Mouse (Mus musculus) thymus, postnatal 4 days (tissue): ENCODE data around the gene Tex264.
A peak's percentile ranks its signal among the peaks of the same experiment; 100 is the strongest.
"Not testable (repeated sequence)": the region's sequence is repeated elsewhere in the genome, so short reads cannot be mapped to it uniquely, and the experiment has no call there.

Source experiments
- DNase-seq: peaks from one replicate; pipeline ENCODE4 v3.0.0; 2021

Tex264 gene

DNA sequence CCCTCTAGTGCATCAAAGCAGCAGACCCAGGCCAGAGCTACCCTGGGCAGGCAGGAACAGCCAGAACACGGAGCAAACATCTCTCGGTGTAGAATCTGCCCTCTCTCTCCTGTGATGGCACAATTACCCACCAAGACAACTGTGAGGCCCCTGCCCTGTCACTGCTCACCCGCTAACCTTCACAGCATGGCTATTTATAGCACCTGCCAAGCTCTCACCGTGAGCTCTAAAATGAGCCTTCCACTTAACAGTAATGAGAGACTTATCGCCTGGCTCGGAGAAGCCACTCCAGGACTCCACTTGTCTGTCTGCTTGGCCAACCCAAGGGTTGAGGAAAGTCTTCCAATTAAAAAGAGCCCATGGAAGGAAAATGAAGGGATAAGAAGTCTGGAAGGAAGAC lies 22.5 kb downstream of the Tex264 start:
- no peak for DNase-seq

DNA sequence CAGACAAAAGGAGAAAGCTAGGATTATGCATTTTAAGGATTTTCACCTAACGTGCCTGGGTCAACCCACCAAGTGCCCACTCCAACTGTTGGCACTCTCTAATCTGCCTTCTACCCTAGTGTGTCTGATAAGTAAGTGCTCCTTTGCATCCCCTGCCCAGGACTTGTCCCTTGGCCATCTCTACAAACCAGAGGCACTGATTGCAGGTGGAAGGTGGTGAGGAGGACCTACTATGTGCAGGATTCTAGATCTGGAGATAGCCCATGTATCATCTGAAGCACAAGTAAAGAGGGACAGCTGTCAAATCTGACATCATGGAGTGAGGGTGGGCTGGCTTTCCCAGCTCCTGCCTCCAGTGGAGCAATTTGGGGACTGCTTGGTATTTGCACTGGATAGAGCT lies 25.8 kb downstream of the Tex264 start:
- DNase-seq: no peak

DNA sequence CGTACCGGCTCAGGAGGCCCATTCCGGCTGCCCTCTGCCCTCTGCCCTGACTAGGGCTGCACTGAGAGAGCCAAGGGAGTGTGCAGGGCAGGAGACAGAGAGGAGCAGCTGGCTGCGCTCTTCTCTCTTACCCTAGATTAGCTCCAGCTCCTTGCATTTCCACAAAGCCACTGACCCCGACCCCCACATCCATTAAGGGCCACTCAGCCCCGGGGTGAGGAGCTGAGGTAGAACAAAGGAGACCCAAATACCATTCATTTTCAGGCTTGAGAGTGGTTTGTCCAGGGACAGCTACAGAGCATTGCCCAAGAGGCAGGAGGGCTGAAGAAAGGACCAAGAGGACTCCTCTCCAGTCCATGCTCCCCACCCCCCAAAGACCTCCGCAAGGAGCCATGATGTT lies 26.3 kb downstream of the Tex264 start:
- DNase-seq: no peak

DNA sequence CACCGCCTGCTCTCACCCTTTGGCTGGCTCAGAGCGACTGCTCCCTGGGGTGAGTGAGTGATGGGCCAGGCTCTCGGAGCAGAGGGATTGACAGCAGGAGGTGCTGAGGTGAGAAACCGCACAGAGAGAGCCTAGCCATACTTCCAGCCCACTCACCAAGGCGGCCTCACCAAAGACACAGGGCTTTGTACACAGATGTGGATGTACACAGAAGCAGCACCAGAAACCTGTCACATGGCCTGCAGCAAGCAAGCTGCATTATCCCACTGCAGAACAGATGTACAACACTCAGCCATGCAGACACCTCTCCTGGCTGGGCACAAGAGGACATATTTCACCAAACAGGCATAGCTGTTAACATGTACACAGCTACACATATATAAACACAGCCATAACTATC lies 28.1 kb downstream of the Tex264 start:
- DNase-seq: no peak

DNA sequence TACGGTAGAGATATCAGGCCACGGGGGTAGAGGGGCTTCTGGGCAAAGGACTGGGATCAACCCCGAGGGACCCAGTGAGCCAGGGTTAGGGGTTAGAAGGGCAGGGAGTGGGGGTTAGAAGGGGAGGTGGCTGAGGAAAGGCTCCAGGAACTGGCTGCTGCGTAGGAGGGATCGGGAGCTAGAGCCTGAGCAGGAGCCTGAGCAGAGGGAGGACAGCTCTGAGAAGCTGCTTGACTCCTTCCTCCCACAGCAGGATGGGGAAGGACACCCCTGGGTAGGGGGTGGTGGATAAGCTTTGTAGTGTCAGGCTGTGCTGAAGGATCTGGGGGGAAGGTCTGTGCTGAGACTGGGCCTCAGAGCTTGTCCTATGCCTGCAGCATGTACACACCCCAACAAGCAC lies 28.9 kb downstream of the Tex264 start:
- DNase-seq: no peak

DNA sequence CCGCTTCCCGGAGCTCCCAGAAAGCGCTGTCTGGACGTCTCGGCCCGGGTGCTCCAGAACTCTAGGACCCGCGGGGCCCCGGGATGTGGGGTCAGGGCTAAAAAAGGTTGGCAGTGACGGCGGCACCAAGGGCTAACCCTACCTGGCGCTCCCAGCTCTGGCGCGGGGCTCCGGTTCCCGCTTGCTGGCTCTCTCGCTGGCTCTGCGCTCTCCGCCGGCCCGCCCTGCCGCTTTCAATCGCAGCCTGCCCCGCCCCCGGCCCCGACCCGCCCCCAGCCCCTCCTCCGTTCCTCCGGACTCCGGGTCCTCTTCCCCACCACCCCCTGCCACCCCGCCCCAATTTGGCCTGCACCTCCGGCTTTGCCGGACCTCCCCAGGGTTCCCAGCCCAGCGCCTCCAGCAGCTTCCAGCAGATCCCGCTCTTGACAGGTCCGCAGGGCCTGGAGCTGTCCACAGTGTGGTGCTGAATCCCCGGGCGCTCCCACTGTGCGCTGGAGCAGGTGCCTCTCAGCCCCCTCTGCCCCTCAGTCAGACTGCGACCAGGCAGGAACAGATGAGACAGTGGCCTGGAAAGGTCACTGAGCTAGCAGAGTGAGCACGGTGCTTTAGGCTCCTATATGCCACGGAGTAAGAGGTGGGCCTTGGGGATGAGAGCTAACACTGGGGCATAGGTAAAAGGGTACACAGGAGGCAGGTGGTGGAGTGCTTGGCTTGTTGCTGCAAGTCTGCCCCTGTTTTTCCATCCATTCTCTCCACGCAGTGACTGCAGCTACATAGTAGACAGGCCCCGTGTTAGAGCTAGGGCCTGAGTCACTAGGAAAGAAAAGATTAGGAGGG lies 29.6 kb downstream of the Tex264 start, which contains the start of gene Grm2:
Gene Grm2 (minus strand): TSS at position 199 of the 837 bp plus-strand sequence.
- peak; percentile 81 for DNase-seq

DNA sequence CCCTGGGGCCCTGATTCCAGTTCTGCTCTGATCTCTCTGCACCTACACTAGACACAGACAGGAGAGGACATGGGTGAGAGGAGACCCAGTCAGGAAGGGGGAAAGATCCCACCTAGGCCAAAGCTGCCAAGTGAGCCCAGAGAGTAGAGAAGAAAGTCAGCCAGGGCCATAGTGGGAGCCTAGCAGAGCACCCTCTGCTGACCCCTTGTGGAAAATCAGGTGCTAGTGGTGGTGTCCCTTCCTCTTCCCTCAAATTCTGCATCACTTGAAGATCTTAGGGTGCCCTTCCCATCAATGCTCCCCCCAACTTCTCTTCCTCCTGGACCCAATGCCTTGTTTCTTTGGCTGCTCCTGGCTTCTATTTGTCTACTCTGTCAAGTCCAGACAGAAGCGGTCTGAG lies 33.0 kb downstream of the Tex264 start:
- no peak for DNase-seq

DNA sequence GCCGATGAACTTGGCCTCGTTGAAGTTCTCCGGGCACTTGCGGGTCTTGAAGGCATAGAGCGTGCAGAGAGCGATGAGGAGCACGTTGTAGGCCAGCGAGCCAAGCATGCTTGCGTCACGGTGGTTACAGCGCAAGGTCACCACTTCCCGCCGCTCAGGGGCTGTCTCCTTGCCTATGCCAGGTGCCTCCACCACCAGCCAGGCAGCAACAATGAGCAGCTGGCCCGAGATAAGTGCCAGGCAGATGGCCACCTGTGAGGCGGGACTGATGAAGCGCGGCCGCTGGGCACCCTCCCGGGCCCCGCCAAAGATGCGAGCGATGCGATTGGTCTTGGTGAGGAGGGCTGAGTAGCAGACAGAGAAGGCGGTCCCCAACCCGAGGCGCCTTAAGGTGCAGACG lies 38.5 kb downstream of the Tex264 start:
- DNase-seq: no peak

DNA sequence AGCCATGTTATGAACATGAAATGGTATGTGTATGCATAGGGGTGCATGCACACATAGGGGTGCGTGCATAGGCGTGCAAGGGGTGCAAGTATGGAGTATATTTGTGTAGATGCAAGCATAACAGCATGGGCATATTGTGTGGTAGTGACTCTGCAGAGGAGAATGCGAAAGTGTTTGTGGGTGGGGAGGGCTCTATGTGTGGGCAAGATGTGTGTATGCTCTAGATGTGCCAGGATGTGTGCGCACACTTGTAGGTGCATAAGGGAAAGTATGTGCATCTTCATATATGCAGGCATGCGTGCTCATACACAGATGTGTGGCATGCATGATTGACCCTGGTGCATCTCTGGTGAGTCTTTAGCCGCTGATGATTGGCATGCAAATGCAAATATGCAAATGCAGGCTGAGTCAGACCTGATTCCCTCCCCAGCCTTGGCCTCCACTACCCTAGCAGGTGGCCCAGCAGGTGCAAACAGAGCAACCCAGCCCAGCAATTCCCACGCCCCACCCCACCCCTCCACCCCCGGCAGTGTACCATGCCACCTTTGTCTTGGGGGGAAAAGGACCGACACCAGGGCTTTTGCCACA lies 39.9 kb downstream of the Tex264 start:
- DNase-seq: no peak

DNA sequence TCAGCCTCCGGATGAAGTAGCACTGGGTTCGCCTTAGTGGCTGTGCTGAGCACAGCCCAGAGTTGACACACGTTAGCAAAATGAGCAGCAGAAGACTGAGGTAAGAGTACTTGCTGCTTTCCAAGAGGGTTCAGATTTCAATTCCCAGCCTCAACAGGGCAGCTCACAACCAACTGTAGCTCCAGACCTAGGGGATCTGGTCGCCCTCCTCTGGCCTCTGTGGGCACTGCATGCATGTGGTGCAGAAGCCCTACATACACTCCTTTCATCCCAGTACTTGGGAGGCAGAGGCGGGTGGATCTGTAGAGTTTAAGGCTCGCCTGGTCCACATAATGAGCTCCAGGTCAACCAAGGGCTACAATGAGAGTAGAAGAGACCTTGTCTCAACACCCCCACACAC lies 41.9 kb downstream of the Tex264 start:
- DNase-seq: peak; percentile 45

DNA sequence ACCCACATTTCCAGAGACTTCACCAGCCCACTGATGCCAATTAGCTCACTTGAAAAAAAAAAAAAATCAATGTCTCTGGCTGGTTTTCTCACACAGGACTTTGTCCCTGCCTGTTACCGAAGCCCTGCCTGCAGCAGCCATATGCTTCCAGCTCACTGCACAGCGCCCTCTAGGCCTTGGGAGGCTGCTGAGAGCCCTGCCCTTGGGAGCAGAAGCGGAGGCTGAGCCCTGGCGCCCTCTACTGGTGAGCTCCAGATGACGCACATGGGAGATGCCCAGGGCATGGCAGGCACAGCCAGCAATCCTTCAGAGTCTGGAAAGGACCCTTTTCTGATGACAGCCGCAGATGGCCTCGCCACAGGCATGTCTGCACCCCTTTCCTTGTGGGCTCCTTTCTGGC lies 42.6 kb downstream of the Tex264 start:
- DNase-seq: peak; percentile 91

DNA sequence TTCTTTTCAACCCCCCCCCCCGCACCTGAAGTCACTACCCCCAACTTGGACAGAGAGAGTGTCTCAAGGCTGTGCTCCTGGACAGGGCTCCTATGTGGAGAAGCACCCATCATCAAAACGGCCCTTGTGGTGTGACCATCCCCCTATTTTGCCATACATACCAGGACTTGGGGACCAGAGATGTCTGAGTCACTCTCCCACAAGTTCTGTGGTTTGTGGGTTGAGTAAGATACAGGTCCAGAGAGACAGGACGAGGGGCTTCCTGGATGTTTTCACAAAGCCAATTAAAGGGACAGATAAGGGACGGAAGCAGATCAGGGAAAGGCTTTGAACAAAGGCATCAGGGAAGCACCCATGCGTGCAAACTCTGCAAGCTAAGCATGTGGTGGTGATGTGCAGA lies 44.4 kb downstream of the Tex264 start:
- no peak for DNase-seq

DNA sequence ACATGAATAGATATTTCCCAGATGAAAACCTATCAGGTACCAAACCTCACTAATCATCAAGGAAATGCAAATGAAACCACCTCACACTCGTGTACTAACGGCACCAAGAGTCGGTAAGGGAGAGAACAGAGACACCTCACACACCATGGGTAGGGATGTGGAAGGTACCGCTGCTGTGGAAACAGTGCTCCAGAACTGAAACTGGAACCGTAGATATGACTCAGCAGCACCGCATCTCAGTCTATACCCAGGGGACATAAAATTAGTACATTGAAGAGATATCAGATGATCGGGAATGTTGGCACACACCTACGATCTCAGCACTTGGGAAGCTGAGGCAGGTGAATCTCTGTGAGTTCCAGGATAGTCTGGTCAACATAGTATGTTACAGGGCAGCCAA lies 47.6 kb downstream of the Tex264 start:
- DNase-seq: no peak

DNA sequence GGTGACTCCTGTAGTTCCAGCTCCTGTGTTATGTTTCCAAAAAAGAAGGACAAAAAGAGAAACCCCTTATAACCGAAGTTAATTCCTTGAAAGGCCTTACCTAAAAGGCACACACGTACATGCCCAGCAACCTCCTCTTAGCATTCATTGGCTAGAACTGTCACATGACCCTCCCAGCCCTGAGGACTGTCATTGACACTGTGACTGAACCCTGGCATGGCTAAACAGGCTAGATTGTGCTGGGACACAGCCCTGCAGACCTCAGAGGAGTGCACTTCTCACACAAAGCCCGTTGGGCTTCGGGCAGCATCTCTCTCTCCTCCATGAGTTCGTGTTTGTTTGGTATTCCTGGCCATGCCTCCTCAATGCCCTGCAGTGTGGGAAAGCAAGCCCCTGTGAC lies 53.5 kb downstream of the Tex264 start:
- DNase-seq: no peak

DNA sequence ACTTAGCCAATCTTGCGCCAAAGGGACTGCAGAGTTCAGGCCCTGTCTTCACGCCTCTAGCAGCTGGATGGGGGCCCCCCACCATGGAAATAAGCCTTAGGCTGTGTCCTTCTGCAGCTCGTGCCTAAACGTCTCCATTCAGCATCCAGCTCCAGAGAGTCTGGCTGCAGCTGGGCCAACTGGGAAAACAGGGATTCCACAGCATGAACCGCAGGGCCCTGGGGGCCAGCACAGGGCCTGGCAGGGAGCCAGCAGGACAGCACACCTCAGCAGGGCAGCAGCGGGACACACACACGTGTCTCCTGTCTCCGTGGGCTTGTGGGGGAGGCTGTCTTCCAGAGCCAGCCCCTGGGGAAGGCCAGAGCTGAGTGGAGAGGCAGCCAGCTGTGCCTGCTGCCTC lies 57.9 kb downstream of the Tex264 start:
- not testable (repeated sequence) for DNase-seq

DNA sequence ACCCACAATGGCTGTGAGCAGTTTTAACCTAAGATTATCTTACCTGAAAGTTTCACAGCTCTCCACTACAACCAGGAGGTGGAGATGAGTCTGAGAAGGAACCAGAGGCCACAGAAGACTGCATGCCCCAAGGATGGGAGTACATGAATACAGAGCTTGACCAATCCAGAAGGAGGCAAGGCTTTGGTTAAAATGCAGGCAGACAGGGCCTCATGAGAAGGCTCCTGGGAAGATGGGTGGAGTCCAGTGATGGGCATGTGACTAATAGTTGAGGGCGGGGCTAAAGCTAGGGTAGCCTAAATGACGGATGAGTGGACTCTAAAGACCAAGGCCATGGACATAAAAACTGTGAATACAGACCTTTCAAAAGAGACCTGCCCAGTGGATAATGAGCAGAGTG lies 59.4 kb downstream of the Tex264 start, which contains the start of gene Iqcf6:
Gene Iqcf6 (plus strand): TSS at position 301 of the 400 bp plus-strand sequence.
- no peak for DNase-seq

DNA sequence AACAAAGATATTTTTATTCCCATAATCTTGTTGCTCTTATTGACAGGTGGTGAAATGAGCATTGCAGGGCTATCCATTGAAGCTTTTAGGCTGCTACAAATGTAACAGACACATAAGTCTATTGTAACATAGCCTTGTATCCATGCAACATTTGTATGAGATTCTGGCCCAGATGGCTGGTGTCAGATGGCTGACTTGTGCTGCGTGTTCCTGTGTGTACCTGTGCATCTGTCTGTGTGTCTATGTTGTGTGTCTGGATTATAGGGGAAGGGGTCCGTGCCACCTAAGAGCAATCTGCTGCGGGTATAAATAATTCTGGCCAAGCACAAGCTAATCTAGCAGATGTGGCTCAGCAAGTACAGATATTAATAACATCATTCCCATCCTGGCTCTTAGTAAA lies 68.2 kb downstream of the Tex264 start:
- no peak for DNase-seq

DNA sequence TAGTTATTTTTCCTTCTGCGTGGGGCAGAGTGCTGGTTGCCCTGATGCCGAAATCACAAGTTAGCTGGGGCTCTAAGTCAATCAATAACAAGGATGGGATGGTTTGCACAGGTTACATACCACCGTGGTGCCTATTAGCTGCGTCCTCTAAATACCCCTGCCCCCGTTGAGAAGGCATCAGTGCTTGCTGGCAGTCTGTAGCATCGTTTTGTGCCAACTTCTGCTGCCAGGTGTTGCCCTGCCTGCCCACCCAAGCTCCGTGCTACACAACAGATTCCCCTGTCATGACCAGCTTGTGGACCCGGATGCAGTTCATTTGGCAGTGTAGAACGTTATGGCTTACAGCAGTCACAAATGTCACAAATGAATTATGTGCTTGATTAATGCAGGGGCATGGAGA lies 69.4 kb downstream of the Tex264 start:
- DNase-seq: no peak

DNA sequence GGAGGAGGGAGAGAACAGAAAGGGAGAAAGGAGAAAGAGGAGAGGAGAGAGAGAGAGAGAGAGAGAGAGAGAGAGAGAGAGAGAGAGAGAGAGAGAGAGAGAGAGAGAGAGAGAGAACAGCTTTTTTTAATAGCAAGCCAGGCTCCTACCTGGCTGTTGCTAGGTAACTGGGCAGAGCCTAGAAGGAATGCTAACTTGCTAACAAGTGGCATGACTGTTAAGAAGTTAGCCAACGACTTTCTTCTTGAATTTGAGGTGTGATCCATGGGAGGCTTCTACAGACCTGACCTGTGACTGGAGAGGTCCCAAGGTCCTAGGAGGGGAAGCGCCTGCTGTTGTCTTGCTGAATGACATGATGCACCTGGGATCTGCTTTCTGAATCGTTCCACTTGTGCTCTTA lies 71.1 kb downstream of the Tex264 start:
- no peak for DNase-seq

DNA sequence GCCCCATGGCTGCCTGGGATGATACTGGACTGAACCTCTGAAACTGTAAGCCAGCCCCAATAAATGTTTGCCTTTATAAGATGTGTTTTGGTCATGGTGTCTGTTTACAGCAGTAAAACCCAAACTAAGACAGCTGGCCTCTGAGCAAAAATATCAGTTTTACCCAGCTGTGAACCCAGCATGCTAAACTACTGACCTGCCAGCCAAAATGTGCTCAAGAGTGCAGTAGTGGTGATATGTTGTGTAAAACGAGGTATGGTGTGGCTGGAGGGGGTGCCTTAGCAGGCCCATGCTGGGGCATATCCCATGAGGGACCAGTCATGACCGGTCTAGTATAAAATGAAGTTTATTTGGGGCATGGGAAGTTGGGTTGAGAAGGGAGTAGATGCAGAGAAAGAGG lies 71.8 kb downstream of the Tex264 start:
- no peak for DNase-seq

DNA sequence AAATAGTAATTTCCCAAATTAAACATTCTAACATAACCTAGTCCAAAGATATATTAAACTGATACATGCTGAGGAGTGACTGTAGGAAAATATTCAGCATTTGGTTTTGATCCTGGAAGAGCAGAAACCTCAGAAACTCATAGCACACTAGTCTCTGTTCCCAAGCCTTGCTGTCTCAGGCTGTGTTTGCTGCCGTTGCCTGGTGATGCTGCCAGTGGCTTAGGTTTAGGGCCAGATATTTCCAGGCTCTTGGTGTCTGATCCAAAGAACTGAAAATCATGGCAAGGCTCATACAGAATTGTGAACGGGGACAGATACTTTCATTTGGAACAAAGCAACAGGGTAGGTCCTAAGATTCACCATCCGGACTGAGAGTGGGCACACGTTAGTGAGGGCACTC lies 75.0 kb downstream of the Tex264 start:
- no peak for DNase-seq
